Mouse (Mus musculus) cerebellum, postnatal 36 days (tissue): Measurements from ENCODE around the gene Gas7.

Source experiments
- DNase-seq, 2 experiments: peaks; one replicate each; pipeline ENCODE4 v3.0.0; 2021 to 2022; ENCODE audit warnings: mixed read lengths in 2 of 2

The Gas7 gene

DNA sequence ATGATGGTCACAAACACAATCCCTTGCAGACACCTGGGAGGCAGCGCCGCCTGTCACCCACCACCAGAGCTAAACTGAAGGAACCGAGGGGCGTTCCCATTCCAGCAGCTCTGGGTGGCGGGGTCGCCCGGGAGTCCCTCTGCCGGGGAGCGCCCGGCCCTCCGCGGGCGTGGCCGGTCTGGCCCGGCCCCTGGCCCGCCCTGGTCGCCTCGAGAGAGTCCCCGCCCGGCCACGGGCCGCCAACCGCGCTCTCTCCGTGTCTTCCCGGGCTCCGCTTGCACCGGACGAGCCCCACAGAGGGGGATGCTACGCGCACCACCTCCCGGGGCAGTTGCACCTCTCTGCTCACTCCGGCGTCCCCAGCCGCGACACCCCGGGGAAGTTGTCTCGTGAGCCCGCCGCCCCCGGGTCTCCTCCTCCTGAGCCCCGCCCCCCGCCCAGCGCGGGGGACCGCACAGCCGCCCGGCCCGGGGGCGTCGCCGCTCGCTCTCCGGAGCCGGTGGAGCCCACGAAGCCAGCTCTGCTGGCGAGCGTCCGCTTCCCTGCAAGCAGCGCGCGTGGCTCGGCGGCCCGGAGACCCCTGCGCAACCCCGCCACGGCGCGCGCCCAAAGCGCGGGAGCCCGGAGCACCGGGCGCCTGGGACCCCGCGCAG lies at the start of gene Gas7:
Gene Gas7 (plus strand): TSS at position 564 of the 653 bp plus-strand sequence.
- peak; percentile 20 to 26 for DNase-seq

DNA sequence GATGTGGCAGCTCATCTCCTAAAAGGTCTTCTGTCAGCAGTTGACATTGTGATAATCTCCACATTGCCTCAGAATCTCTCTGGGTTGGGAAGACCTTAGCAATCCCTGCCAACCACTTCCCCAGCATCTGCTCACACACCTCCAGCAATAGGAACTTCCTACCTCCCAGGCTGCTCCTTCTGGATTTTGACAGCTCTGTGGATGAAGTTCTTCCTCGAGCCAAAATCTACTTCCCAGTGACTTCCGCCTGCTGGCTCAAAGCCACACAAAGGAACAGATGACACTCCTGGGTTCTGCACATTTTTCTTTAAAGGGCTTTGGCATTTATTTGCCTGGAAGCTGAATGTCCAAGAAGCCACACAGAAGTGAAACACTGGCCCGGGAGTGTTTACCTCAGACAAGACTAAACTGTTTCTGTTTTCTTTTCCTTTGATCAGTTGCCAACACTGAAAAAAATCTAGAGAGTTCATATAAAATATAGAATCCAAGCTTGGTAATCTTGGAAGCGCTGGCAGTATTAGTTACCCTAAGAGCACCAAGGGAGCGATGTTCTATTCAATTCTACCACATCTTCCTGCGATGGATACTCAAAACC lies 40.8 kb upstream of the Gas7 start:
- peak; percentile 2 to 10 for DNase-seq

DNA sequence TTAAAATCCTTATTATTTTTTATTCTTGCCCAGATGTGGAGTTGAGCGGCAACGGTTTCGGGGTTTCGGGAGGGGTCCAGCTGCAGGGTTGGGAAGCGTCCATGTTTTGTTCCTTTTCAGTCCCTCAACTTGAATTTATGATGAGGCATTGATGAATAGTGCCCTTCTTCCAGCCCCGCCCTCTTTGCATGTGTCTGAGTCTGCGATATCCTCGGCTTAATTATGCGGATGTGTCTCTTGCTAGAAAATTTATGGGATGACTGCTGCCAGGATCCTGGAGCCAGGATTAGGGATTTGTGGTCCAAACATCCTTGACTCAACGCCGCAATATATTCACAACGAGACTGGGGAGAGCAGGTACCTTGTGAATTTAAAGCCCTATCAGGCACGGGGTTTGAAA lies 31.7 kb upstream of the Gas7 start:
- DNase-seq, result no peak

DNA sequence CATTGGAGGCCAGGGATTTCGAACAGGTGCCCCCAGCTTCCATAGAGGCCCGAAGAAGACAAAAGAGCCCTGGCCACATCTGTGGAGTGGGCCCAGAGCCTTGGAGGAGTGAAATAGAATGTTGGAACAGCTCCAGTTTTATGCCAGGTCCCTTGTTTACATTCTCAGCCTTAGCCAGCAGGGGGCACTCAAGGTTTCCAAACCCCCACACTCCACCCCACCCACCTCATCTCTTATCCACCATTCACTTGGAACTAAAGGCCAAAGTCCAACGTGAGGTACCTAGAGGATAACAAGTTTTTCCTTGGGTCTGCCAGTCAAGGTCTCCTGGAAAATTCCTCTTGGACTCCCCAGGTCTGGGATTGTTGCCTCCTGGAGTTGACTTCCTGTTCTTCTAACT lies 27.0 kb upstream of the Gas7 start:
- peak; percentile 29 to 30 for DNase-seq

DNA sequence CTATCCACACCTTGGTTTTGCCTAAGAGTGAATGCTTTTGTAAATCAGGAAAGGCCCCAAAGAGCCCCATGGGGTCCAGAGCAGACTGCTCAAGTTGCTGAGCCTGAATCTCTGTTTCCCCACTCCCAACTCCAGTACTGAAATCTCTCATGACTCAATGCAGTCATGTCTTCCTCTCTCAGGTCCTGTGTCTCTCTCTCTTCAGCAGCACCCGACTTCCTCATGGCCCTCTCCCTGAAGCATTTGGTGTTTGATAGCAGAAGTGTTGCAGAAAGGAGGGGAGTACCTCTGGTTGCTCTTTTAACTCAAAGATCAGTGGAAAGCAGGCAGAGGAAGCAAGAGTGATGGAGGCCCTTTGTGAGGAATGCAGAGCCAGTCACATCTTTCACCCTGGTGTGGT lies 25.4 kb upstream of the Gas7 start:
- no peak for DNase-seq

DNA sequence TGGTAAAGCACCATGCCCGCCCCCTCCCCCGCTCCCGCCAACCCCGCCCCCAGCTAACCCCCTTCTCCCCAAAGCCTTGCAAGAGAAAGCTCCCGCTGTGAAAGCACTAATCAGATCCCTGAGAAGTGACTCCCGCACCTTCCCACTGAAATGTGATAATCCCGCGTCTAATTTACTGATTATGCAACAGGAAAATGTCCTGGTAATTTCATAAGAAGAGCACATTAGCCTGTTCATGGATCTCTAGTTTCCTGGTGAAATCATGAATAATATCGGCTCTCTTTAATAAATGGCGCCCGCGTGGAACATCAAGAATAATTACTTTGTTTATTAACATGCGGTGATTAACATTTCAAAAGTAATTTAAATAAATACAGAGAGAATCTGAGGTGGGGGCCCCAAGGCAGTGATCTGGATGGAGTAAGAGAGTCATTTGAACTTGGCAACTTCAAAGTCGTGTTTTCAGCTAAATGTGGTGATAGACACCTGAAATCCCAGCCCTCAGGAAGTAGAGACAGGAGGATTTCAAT lies 24.1 kb upstream of the Gas7 start:
- DNase-seq, result no peak

DNA sequence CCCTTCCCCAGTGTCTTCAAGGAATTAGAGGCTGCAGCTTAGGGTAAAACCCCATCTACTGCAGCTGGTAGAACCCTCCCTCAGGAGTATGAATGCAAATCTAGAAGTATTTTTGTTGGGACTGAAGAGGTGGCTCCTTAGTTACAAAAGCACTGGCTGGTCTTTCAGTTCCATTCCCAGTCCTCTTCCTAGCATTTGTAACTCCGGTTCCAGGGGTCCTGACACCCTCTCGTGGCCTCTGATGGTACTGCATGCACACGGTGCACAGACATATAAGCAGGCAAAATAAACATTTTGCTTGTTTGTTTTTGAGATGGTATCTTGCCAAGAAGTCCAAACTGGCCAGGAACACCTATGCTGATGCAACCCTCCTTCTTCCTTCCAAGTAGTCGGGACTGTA lies 23.4 kb upstream of the Gas7 start:
- DNase-seq, result no peak

DNA sequence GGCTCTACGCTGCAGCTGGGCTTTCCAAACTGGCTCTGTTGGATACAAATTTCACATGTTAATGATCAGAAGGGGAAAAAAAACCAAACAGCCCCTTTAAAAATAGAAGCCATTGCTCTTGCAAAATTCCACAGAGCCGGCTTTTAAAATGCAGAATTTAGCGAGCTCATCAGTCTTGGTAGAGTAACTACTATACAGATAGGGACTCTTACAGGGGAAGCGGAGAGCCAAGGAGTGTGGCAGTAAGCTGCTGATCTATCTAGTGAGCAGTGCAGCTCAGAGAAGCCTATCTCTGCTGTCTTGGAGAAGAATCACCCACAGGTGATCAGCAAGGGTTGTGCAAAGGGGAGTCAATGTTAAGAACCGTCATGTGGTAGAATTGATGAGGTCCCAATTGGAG lies 21.5 kb upstream of the Gas7 start:
- no peak for DNase-seq

DNA sequence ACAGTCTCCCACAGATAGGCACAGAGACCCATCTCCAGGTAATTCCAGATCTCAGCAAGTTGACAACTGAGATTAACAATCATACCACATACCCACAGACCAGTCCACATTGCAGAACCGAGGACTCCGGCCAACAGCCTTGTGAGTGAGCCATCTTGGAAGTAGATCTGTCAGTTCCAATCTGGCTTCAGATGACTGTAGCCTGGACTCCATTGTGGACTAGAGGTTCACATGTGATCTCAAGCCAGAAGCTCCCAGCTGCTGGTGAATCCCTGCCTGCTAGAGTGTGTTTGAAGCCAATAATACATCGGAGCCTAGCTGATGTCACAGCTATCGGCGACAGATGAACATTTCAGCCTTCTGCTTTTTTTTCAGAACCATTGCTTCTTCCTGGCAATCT lies 16.5 kb upstream of the Gas7 start:
- DNase-seq, result no peak

DNA sequence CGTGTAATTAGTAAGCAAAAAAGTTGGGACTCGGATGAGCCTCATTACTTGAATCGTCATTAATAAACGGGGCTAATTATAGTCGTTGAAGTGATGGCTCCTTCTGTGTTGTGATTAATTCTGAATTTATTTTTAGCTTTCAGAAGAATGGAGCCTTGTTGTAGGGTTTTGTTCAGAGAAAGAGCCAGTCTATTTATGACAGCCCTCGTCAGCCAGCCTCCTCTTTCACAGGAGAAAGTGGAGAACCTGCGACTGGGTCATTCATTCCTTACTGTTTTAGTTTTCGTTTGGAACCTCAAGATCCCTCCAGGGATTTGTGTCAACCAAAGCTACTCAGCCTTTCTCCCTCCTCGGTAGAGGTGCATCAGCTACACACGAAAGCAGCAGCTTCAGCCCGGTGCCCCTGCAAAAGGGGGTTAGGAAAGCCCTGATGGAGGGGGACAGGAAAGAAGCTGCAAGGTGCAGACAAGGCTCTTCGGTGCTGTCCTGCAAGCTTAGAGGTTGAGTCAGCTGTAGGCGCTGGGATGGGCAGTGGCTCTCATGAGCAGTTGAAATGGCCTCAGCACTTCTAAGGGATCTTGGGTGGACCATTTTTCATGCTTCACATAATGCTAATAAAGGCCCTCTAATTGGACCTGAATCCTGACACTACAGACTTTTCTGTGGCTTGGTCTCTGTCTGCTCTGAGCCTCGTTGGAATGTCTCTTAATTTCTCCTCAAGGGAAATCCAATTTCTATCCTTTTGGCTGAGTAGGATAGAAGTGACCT lies 10.0 kb upstream of the Gas7 start:
- no peak for DNase-seq

DNA sequence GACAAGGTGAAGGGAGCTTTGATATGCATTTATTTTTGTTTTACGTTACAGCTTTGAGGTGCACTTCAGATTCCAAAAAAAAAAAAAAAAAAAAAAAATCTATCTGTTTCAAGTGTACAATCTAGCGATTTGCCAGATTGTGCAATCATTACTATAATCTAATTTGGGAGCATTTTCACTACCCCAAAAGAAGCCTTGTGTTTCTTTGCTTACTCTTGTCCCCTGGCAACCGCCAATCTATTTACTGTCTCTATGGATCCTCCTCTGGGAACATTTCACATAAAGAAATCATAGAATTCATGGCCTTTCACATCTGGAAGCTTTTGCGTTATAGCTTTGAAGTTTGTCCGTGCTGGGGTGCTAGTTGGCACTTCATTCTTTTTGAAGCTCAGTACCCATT lies 3.7 kb upstream of the Gas7 start:
- DNase-seq, result no peak

DNA sequence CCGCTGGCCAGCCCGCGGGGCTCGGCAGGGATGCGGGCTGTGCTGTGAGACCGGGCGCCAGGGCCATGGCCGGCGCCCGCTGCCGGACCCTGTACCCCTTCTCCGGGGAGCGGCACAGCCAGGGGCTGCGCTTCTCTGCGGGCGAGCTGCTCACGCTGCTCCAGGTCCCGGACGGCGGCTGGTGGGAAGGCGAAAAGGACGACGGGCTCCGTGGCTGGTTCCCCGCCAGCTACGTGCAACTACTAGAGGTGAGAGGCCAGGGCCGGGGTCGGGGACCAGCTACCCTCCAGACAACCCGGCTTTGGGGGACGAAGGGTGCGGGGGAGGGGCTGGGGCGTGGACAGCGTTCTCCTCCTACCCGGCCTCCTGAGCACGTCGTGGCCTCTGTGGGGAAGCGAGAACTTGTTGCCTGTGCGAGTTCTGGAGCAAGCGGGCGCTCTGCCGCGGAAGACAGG lies 317 bp downstream of the Gas7 start:
- DNase-seq, result peak in 1 of 2 experiments; percentile 20

DNA sequence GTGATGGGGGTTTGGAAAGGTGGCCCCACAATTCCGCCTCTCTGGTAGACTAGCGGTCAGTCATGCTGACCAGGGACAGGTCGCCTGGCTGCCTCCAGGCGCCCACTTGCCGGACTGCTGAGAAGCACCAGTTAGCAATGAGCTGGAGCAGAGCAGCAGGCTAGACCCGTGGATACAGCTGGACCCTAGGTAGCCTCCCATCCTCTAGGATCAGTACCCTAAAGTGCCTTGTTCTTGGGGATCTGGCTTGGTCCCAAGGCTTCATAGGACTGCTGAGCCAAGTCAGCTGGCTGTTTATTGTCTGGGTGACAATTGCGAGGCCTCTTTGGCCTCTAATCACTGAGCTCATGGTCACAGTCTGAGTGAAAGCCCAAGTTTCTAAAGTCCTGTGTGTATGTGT lies 792 bp downstream of the Gas7 start:
- DNase-seq, result peak in 1 of 2 experiments; percentile 11

DNA sequence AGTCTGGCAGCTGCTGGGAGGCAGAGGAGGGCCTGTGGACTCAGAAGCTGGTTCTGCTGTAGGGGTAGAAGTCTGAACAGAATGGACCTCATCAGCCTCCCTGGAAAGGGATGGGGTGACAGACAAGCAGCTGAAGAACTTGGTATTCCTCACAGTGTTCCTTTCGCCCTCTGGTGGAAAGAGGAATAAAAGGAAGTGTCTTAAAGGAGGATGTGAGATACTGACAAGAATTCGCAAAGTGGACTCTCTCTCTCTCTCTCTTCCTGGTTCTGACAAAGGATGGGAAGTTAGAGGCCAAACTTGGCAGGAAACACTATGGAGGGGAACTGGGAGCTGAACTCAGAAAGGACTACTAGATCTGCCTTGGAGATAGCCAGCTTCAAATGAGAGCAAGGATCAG lies 2.9 kb downstream of the Gas7 start:
- DNase-seq, result no peak

DNA sequence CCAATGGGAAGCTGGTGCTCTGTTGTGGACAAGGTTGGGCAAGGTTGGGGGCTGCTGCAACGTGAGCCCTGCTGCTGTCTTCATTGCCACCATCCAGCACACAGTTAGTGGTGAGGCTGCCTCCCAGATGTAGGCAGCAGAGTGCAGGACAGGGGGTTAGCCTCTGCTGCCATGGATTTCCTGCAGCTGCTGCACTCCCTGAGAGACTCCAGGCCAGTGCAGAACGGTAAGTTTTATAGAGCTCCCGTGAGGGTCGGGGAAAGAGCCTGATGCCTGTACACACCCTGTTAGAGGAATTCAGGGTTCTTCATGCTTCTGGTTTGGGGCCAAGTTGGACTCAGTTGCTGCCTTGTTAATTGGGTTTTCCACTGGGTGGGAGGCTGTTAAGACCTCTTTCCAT lies 11.9 kb downstream of the Gas7 start:
- DNase-seq, result no peak

DNA sequence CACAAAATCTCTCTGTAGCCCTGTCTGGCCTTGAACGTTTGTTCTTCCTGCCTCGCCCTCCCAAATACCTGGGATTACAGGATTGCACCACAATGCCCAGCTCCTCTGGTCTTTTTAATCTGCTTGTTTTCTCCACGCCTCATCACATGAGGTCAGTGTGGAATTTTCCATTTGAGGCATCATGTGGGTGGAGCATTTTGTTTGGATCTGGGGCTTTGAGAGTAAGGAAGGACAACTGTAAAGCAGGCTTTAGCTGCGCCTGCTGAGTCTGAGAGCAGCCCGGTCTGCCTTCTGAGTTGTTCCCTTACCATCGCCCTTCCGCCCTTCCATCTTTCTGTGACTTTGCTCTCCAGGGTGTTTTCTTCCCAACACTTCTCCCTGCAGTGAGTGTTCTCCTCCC lies 13.6 kb downstream of the Gas7 start:
- no peak for DNase-seq

DNA sequence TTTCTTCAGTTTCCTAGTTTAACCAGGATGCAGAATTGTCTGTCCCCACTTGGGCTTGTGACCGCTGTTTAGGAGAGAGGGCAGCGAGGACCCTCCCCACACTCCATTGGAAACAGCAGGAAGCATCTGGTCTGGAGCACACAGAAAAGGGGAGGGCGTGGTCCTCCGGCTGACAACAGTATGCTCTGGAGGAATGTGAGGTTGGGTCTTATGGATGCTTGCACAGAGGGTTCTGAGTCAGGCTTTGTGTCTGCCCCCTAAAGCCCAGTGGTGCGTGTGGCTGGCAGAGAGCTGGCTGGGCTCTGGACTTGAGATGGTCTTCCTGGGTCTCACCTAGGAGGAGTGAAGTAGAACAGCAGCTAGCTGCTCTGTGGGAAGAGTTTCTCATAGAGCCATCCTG lies 19.4 kb downstream of the Gas7 start:
- DNase-seq, result no peak

DNA sequence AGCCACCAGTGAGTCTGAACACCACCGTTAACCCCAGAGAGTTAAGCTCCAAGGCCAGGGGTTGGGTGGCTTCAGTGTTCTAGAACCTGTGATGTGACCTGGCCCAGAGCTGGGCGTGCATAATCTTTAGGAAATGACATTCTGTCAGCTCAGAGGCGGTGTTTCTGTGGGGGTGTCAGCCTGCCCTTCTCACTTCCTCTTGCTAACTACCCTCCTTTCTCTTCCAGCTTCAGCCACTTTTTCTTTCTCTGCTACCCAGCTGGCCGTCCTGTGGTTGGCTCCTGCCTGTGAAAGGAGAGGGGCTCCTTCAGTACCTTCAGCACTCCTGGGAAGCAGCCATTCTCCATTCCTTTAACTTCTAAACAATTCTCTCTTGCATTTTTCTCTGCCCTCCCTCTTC lies 24.3 kb downstream of the Gas7 start:
- no peak for DNase-seq

DNA sequence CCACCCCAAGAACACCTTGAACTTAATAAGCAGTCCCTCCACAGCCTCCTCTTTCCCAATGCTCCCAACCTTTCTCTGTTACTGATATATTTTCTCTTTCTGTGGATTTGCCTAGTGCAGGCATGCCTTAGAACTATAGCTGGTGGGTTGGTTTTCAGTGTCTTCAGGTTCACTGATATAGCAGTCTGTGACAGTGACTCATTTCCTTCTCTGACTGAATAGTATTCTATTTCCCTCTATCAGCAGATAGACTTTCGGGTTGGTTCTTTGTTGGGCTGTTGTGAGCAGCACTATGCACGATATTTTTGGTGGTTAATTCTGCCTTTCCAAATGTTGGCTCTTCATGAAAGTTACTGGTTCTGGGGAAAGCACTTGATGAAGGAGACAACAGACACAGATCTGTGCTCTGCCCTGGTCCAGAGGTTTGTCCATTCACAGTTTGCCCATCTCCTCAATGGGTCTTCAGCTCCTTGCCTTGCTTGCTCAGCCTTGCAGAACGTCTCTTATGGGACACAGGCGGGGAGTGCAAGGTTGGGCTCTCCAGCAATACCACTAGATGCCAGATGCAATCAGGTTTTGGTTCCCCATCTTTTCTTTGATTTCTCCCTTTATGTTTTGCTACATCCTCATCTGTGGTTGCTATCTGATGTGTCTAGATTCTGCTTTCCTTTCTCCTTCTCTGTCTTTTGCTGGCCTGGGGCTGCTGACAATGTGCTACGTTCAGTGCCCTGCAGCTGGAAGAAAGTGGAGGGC lies 25.1 kb downstream of the Gas7 start:
- no peak for DNase-seq

DNA sequence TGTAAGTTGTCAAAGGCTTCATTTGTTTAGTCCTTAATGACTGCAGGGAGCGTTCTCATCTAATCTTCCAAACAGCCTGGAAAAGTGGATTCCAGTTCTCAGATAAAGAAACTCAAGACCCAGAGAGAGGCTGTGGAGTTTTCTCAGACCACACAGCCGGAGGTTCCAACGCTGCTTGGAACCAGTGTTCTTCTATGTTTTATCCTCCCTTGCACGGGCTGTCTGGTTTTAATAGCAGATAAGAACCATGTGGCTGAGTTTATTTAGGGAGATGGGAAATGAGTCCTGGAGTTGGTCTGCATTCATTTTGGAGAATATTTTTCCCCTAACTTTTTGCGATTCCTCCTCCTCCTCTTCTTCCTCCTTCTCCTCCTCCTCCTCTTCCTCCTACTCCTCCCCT lies 26.5 kb downstream of the Gas7 start:
- no peak for DNase-seq

DNA sequence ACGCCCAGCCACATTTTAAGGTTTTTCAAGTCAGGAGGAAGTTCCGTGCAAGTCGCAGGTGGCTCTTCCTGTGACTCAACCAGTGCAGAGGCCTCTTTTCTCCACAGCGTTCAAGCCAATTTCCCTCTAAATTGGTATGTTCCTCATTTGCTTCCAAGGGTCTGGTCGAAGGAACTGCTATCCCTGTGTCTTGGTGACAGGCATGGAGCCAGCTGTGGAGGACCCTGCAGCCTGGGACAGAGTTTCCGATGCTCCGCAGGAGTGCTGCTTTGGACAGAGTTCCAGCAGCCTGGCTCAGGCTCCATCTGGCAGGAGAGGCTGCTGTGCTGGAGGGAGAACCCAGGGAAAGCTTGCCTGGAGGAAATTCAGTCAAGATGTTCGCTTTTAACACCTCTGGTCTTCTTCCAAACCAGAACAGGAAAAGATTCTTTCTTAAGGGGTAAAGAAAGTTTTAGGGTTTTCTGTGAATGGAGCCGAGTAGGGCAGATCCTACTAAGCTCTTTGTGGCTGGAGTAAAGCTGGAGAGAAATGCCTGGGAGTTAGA lies 27.1 kb downstream of the Gas7 start:
- peak; percentile 9 to 15 for DNase-seq

DNA sequence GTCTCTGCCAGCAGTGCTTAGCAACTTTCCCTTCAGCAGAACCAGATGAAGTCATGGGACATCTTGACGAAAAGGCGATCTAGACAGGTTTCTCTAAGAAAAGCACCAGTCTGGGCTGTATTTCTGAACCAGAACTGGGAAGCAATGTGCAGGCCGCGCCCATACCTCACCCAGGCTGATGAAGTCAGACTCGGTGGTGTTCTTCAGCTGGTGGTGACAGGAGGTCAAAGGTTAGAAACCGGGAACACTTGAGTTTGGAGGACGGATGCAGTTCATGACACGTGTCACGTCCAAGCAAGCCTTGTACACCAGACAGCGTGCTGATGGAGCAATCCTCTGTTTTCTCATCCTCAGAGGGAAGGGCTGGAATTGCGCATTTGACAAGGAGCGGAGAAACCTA lies 32.9 kb downstream of the Gas7 start:
- no peak for DNase-seq

DNA sequence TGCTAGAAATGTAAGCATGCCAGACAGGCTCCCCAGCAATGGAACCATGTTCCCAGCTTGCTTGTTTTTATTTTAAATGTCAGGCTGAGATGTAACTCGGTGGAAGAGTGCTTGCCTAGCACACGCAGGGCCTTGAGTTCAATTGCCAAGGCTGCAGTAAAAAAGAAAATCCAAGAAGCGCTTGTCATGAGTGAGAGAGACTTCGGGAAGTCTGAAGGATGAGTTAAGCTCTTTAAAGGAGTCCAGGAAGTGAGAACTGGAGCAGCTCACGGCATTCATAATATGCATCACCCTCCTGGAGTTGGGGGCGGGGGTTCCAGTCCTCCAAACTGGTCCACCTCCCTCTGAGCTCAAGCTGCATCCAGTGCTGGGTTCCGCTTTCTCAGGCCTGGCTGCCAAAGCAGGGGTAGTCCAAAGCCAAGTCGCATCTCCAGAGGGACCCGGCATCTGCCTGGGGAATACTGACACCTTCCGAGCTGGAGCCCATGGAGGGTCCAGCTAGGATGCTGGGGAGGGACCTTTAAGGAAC lies 34.5 kb downstream of the Gas7 start:
- no peak for DNase-seq
